Mouse (Mus musculus) v-Abl transformed pro-B cells (cell line): ENCODE measurements around the gene Sval1.

Source experiments
- in situ Hi-C, 2 experiments: fragments of 400-800 bp; cut with MboI; formaldehyde crosslinking; loops; one replicate each; pipeline ENCODE4 v1.15.1; 2025; ENCODE audit not compliant: unreplicated experiment in 2 of 2

Sval1 gene

GRCm38 (mm10) chr6:41951330-41951729, at the start of gene Sval1:
Sval1 (plus strand) TSS chr6:41951630.
- in situ Hi-C loops, result no loop called here

- in situ Hi-C loops, result no loop called here
Observed at GRCm38 (mm10) chr6:41911625-41912024, 39.8 kb upstream of the Sval1 start.

- in situ Hi-C loops, result no loop called here
Observed at GRCm38 (mm10) chr6:41914883-41915282, 36.5 kb upstream of the Sval1 start.

DNA sequence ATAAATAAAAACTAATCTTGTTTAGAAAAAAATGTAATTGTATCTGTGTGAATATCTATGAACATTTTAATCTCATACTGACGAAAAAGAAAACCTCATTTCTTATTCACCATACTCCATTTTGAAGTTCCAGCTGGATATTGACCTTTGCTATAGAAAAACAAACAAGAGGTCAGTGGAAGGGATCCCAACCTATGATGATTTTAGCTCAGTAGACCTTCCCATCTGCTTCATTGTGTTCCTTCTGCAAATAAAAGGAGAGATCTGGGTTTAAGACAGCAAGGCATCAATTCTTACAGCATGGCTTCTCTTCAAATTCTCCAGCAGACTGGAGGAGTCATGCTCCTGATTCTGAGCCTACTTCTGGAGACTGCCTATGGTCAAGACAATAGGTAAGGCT, 16.4 kb downstream of the Sval1 start, which contains the start of gene Sval3:
Gene Sval3, plus strand, starts transcription at position 301 of the 400 bp plus-strand sequence.
- in situ Hi-C loops, result no loop called here
